Mouse (Mus musculus) urinary bladder, postnatal 14 days (tissue): ENCODE measurements at regions not wholly inside any gene's neighbourhood (a gene's known extent, or its start where the extent isn't known, plus 50 kb on each side); places are given as distances from the start of the nearest gene placed in this dataset.

Experiments
- DNase-seq: peaks from one replicate; pipeline ENCODE4 v3.0.0; 2021; ENCODE audit warnings: low spot score

DNA sequence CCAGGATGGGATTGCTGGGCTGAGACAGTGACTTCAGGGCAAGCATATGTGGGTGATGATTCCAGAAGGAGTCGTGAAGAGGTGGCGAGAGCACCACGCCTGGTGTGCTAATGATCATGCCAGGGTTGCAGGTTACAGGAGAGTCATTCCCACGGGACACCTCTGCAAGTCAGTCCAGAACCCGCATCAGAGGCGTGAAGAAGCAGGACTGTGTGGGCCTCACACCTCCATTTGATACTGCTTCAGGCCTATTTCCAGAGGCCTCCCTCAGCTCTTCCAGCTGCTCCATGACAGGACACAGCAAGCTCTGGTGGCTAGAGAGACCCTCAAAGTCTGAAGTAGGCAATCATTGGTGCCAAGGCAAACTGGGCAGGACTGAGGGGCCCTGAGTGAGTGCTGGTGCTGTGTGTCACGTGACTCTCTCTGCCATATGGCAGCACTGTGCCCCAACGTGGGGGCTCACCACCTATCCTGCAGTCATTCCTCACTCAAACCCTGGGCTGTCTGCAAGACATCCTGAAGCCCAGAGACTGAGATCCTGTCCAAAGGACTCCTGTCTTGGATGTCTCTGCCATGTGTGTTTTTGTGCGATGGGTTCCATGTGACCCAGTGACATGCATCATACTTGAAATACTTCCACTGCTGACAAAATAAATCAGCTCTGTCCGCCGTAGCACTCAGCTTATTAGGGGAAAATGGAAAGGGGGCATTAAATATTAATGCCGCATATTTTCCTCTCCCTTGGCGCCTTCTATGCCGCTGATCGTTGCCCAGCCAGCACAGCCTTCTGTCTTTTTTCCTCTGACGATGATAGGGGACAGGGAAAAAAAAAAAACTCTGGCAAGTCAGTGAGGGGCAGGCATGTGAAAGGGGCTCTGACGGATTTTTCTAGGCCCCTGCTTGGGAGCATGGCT is 247.6 kb upstream of the Habp2 start:
- no peak for DNase-seq

DNA sequence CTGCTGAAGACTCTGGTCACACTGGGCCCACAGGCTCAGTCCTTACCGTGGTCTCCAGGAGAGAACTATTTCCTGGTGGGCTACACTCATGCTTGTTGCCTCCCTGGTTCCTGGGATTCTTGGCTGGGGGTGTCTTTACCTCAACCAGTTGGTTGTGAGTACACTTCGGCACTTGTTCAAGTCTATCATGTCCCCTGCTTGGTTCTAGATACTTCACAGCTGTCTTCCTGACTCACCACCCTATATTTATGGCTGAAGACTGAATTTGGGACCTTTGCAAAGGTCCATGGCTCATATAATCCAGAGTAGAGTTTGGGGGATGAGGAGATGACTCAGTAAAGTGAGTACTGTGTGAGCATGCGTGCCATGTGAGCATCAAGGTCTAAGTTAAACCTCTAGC is 245.0 kb upstream of the Habp2 start:
- DNase-seq, result no peak

DNA sequence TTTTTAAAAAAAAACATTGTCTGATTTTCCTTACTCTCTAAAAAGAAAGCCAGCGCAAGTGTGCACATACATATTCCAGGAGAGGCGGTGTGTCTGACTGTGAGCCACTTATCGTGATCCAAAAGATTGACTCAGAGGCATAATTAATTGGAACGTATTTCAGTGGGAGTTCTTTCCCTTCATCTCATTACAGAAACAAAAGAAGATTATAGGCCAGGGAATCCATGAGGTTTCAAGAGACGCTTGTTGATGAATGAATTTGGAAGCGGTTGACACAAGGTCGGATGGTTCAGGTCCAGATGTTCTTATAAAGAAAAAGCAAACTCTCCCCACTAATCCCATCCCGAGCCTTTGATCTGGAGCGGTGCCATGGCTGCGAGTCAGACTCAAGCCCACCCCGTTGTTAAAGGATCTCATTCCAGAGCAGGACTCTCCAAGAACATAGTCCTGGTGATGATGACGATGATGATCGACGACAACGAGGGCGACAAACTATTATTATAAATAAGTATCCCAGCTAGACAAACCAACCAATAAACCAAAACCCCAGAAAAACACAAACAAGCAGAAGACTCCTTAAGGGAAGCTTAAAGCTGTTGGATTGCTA is 240.1 kb upstream of the Habp2 start:
- no peak for DNase-seq

DNA sequence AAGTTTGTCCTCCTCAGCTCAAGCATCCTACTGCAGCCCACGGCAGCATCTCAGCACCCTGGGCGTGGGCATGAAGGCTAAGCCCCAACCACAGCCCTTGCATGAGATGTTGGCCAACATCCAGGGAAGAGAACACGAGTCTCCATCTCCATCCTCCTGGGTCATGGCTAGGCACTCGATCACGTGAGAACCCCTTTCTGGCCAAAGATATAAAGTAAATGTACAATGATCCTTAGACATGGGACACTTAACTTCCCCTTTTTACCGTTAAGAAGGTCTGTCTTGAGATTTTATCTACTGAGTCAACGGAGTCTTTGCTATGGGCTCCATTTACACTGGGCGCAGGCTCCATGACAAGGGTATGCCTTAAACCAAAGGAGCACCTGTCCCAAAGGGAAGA is 232.8 kb upstream of the Habp2 start:
- DNase-seq, result no peak

DNA sequence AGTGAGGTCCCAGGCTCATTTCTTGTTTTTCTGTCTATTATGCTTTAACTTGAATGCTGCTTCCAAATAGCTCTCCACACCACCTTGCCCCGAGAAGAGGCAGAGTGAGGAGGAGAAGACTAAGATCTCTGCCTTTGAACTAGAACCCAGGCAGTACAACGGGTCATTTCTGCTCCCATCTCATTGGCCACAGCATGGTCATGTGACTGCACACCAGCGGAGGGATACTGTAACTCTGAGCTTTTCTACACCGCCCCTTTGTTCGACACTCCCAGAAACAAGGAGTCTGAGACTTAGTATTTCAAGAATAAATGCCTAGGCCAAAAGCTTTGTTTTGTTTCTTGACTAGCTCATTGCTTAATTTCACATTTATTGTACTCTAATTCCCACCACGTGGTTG is 230.5 kb upstream of the Habp2 start:
- no peak for DNase-seq

DNA sequence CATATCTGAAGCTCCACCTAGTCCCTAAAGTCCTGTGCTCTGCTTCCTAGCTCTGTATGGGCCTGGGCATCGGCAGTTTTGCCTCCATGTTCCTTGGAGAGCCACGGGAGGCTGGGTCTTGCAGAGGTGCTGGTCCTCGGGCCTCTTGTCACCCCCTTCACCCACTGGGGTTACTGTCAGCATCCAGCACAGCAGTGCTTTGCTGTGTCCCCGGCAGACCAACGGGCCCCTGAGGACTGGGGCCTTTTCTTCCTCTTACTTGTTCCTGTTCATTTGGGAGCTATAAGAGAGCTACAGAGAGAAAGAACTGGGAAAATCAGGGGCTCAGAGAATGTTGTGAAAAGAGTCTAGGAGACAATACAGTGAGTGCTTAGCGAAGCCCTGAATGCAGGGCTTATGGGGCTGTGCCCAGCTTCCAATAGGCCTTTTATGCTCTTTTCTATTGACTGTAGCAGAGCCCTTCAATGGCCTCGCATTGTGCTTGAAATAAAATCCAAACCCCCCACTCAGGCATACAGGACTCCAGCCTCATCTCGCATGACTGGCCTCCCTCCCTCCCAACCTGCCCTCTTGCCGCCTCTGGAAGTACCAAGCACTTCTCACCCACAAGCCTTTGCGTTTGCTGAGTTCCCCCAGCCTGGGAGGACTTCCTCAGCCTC is 224.9 kb upstream of the Habp2 start:
- no peak for DNase-seq

DNA sequence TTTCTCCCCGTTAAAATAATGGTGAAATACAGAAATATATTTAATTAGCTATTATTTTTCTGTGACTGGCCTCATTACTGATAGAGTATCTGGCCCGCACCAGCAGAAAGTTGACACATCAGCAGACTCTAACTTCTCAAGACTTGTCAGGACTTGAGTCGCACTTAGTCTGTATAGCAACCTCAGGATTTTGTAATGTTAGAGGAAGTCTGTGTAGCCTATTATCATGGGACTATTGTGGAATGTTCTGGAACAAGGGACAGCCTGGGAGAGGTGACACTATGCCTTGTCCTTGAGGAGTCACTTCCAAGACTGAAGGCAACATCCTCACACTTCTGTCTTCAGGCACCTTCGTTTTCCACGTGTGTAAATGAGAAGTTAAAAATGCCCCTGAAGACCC is 223.8 kb upstream of the Habp2 start:
- DNase-seq, result no peak

DNA sequence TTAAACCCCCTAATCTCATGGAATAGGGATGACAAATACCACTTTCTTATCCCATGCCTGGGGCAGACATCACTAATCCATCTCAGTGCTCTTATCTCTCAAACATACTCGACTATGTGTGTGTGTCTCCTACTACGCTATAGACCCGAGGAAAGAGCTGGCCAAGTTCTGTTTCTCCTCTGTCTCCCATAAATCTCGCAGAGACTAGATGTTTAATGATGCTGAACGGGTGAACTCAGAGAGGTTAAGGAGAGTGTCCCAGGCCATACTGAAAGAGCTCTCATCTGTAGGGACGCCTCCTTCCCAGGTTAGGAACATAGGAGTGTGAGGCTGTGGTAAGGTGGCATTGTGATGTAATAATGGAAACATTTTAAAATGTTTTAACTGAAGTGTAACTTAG is 221.2 kb upstream of the Habp2 start:
- DNase-seq, result no peak

DNA sequence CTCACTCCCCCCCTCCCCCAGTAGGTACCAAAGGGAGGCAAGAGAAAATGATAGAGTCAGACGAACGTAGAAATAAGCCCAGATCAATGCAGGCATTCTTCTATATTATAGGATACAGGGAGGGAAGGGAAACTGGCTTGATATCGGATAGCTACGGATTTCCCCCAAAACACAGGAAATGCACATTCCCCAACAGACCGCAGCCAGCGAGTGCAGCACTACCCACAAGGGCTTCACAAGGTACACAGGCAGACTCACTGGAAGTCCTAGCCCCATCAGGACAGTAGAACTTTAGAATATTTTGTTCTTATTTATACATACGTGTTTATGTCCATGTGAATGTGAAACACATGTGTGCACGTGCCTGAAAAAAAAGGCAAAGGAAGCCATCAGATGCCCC is 218.8 kb upstream of the Habp2 start:
- no peak for DNase-seq

DNA sequence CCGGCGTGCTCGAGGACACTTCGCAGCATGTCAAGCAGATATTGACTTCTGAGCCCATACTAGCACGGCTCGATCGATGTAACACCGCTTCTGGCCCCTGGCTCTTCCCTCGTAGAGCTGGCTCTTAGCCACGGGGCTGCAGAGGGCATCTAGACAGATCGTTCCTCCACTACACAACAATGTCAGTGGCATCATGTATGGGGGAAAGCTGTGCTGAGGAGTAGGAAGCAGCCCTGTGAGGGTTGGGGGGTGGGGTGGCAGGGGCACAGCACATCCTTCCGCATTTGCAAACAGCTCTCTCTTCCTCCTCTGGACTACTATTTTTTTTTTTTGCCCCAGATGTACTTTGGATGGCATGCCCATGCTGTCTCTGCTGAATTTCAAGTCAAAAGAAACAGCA is 218.1 kb upstream of the Habp2 start:
- no peak for DNase-seq

DNA sequence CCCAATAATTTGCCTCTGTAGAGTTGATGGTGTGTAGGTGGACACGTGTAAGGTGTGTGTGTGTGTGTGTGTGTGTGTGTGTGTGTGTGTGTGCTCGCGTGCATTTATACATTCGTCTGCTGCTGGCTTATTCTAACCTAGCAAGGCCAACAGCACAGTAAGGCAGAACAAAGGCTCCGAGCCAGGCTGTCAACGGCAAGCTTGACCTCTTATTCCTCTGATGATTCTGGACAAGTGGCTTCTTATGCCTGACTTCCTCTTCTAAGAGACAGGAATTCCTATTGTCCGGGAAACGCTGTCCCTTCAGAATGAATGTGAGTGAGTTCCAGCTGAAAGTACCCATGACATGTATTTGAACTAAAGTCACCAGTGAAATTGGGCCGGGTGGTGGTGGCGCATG is 217.7 kb upstream of the Habp2 start:
- no peak for DNase-seq

DNA sequence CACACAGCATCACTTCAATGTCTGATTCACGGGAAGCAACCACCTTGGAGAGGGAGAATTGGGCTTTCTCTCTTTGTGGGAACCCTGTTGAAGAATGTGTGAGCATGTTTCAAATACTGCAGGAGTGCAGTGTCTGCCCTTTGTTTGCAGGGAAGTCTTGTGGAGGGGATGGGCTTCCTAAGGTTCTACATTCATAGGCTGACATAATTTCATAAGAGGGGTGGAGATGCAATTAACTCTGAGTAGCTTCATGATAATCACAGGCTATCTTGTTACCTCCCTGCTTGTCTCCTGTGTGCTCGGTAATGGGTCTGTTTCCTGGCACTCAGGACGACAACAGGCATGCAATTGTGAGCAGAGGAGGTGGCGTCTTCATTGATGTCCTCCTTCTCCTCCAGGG is 215.6 kb upstream of the Habp2 start:
- DNase-seq, result no peak

DNA sequence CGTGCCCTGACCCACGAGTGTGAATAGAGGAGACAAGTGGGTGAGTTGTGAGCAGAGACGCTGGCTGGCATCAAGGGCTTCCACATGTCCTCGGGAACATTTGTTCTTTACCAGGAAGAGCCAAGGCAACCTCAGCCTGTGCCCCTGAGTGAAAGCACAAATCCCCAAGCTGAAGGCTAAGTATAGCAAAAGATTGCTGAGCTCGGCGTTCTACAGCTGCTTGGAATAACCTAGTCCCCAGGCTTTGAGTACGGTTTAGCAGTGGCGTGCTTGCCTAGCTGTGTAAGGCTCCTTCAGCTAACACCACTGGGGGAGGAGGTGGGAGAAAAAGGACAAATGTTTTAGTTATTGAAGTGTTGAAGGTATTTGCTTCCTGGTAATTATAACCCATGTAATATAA is 210.8 kb upstream of the Habp2 start:
- DNase-seq, result no peak

DNA sequence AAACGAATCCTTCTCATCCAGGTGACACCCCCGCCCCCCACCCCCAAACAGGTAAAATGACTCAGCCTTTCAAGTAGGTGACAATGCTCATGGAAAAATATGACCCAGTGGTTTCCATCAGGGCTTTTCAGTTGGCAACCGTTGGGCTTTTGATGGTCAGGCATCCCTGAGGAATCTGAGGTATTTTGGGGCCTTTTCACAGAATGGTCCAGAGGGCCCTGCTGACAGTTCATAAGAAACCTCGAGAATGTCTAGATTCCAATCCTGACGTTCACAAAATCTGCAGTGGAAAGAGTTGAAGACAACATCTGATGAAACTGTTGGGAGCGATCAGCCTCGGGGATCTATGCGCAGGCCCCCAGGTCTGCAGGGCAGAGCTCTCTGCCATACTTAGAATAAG is 209.4 kb upstream of the Habp2 start:
- DNase-seq, result no peak

DNA sequence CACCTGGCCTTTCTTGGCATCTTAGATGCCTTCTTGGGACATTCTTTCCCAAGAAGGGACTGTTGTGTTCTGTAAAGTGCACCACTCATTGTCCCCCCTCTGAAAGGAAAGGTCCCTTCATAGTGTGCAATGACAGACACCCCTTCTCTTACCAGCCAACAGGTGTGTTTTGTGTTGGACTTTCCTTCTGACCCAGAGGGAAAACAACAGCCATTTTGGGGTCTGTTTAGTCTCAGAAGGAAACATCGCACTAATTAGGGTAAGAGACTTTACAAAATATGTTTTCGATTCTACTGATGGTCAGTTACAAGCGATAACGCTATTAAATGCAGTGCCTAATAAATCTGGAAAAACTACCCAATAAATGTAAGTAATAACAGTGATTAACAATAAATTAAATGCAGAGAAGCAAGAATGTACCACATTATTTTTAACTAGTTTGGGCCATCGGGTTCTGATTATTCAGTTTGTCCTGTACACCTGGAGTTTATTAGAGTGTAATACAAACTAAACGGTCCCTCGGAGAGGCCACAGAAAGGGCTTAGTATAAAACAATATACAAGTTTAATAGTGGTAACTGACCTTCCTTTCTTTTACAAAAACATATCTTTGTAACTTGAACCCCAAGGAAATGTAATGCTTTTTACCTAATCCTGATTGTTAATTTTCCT is 200.4 kb upstream of the Habp2 start:
- DNase-seq, result no peak

DNA sequence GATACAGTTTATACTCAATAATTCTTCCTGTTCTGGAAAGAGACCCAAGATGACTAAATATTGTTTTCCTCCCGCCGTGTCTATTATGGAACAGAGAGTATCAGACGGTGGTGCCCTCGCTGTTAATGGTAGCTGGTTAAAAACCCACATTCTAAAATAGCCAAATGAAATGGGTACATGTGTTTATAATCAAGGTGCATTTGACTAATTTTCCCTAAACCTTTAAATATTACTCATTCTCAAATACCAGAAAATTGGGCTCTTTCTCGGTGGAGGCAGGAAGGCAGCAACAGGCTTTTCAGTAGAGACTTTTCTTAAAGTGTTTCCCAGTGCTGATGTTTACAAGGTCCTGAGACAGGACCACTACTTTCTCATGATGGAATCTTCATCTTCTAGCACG is 199.8 kb upstream of the Habp2 start:
- no peak for DNase-seq

DNA sequence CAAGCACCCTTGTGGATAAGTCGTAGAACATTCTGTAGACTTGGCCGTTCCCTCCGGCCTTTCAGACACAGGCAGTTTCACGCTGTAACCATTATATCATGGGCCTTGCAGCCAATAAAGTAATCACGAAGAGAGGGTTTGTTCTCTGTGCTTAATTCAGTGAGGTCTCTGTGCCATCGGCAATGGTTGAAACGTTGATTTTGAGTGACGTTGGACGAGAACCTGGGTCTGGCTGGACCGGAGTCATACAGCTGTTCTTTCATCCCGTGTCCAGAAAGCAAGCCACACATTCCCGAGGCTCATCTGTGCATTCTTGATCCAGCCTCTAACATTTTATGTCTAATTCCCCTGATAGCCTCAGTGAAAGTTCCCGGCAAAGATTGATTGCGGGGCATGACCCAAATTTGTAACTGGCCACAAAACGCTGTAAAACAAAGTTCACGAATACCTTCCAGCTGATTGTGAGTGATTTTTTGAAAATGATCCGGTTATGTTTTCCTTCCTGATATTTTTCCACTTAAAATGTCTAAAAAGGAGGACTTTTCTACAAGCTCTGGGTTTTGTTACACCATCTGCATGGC is 197.1 kb upstream of the Habp2 start:
- no peak for DNase-seq

DNA sequence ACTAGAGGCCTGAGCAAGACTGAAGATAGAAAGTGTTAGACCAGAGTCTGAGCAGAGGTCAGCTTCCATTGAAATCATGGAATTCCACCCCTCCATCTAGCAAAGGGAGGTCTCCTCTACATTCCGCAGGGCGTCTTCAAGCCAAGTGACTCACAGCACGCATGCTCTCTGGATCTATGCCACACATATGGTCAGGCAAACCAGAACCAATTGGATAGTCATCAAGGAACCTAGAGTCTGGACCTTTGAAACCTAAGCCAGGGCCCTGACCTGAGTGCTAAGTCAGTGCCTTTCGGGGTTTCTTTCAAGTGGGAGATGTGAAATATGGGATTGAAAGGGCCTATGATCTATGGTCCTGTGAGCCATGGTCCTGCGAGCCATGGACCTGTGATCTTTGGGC is 195.4 kb upstream of the Habp2 start:
- DNase-seq, result no peak

DNA sequence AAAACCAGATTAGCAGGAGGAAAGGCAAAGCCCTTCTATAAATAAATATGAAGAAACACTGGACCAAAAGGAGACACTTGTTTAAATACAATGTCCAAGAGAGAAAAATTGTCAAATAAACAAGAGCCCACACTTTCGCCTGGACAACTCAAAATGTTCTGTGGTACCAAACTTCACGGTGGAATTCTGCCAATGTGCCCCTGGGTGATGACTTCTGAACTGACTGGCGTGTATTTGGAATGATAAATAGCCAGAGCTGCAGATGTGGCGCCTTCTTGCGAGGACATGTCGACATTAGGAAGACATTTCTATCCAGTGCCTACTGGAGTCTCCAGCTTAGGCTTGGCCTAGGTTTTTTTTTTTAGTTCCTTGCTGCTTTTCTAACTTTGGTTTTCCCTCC is 191.1 kb upstream of the Habp2 start:
- no peak for DNase-seq

DNA sequence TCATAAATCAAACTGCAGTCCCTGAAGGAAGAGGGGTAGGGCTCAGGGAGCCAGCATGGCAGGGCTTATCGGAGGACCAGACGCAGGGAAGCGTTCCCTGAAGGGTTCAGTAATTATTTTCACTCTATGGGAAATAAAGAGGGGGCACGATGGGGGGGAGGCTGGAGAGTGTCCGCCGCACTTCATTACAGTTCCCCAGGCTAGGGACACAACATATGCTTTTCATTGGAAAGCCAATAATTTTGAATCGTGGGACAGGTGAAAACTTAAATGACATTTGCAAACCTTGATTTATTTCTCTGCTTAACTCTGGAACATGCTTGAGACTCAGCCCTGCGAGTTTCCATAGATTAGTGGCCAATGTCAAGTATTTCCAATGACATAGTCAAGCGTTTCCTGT is 187.2 kb upstream of the Habp2 start:
- no peak for DNase-seq

DNA sequence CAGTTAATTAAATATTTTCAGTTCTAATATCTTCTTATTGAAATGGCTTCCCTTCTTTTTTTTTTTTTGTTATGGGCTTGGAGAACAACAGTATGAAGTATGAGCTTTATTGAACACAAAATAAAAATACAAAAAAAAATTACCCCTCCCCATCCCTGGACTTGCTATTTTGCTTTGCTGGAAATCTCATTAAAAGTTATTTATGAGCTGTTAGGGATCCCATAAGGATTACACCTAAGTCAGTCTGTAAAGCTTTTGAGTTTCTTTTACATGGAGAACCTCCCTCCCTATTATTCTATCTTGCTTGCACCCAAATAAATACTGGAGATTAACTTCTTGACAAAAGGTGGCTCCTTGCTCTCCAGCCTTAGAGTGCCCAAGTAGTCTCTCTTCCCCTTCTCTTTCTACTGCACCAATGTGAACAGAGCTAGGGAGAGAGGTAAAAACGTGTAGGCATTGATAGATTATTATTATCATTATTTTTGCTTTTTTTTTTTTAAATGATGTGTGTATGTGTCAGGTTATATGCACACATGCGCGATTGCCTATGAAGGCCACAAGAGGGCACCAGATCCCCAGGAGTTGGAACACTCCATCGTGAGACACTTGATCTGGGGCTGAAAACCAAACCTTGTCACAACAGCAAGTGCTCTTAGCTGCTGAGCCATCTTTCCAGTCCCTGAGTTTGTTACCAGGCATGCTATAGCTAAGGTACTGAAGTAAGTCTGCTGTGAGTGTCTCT is 186.6 kb upstream of the Habp2 start:
- no peak for DNase-seq
